Comparison of ENCODE assay signal across 12 mouse cellular contexts in genomic region chr2:38144067-38144779, GRCm38 (mm10).
DNase-seq lines count a peak whose midpoint lies in the region; ATAC-seq and TF ChIP-seq lines count a peak whose summit lies in the region.
"Had no signal": no experiment of that assay in that cellular context is flagged by ENCODE, and none has a peak within 500 bp of the region (broad histone marks: within the 10 kb centered on the region; RNA-seq: fewer than 3 reads in every experiment).

No protein-coding gene starts in this region.

- no peak for DNase-seq in left cerebral cortex, adult 2 months (ENCODE audit: extremely low spot score in 1 of 2, low spot score in 2 of 2)
- DNase-seq in left cerebral cortex, postnatal 4 days, result no peak
- DNase-seq in embryonic facial prominence, embryonic 11.5 days (ENCODE audit: low spot score), result peak; percentile 38
- DNase-seq in hindbrain, embryonic 14.5 days (ENCODE audit: low spot score), result no peak
- DNase-seq in midbrain, postnatal 0 days (ENCODE audit: low spot score), result no peak
- DNase-seq in right cerebral cortex, postnatal 10 days (ENCODE audit: low spot score in 2 of 2), result no peak
- DNase-seq in heart, embryonic 10.5 days (ENCODE audit: low spot score), result no peak
- DNase-seq in ovary, postnatal 10 days (ENCODE audit: low spot score), result no peak
- DNase-seq: lung, adult 2 months had no signal

- no peak overlapping the region for H3K4me3 ChIP-seq in left cerebral cortex, adult 2 months
- no peak overlapping the region for H3K4me3 ChIP-seq in embryonic facial prominence, embryonic 11.5 days (ENCODE audit: low read depth, low read length)
- H3K4me3 ChIP-seq in hindbrain, embryonic 14.5 days (replicated peaks; ENCODE audit: low read length), result no peak overlapping the region
- H3K4me3 ChIP-seq in midbrain, postnatal 0 days (ENCODE audit: low read depth, low read length), result no peak overlapping the region
- H3K4me3 ChIP-seq in heart, embryonic 10.5 days, result no peak overlapping the region
- H3K4me3 ChIP-seq: embryonic facial prominence, embryonic 12.5 days; stomach, embryonic 15.5 days had no signal

- no peak overlapping the region for H3K9ac ChIP-seq in embryonic facial prominence, embryonic 11.5 days (replicated peaks; ENCODE audit: low read length)
- no peak overlapping the region for H3K9ac ChIP-seq in hindbrain, embryonic 14.5 days
- H3K9ac ChIP-seq in midbrain, postnatal 0 days (replicated peaks; ENCODE audit: low read length, poor library complexity, severe bottlenecking), result no peak overlapping the region
- H3K9ac ChIP-seq: embryonic facial prominence, embryonic 12.5 days; stomach, embryonic 15.5 days had no signal

- ATAC-seq in embryonic facial prominence, embryonic 11.5 days (replicated peaks; ENCODE audit: insufficient number of reproducible peaks, low FRiP score, low TSS enrichment, low read depth), result no peak; the same call in 1 of the 2 replicates
- 0 out of 2 replicates have a peak, but pooled peaks have one; percentile 46 for ATAC-seq in hindbrain, embryonic 14.5 days (ENCODE audit: low FRiP score)
- peak; percentile 38; the same call in 1 of the 2 replicates for ATAC-seq in midbrain, postnatal 0 days (ENCODE audit: low FRiP score)
- ATAC-seq: inflammation-experienced regulatory T-cells, adult 6 months had no signal

- no peak overlapping the region for H3K4me2 ChIP-seq in embryonic facial prominence, embryonic 11.5 days (ENCODE audit: low read depth, low read length)
- H3K4me2 ChIP-seq in hindbrain, embryonic 14.5 days (replicated peaks), result no peak overlapping the region
- no peak overlapping the region for H3K4me2 ChIP-seq in midbrain, postnatal 0 days (ENCODE audit: low read depth, low read length, poor library complexity, severe bottlenecking)
- H3K4me2 ChIP-seq: embryonic facial prominence, embryonic 12.5 days; stomach, embryonic 15.5 days had no signal

- H3K9me3 ChIP-seq in embryonic facial prominence, embryonic 11.5 days (replicated peaks; ENCODE audit: control insufficient read depth, low read length), result no peaks in the 10 kb centered on the region
- H3K9me3 ChIP-seq in hindbrain, embryonic 14.5 days (ENCODE audit: control insufficient read depth, low read length), result no peaks in the 10 kb centered on the region
- H3K9me3 ChIP-seq in midbrain, postnatal 0 days (ENCODE audit: low read length), result no peaks in the 10 kb centered on the region
- H3K9me3 ChIP-seq in heart, embryonic 10.5 days, result no peaks in the 10 kb centered on the region
- H3K9me3 ChIP-seq: embryonic facial prominence, embryonic 12.5 days; stomach, embryonic 15.5 days had no signal

- WGBS in embryonic facial prominence, embryonic 11.5 days, result 36% methylated on average over 8 of the region's 8 CpGs
- WGBS in hindbrain, embryonic 14.5 days, result 16% methylated on average over 8 of the region's 8 CpGs
- WGBS in midbrain, postnatal 0 days, result 23% methylated on average over 8 of the region's 8 CpGs
- WGBS in heart, embryonic 10.5 days, result 58% methylated on average over 8 of the region's 8 CpGs

- no peak for TF ChIP-seq CTCF in left cerebral cortex, adult 2 months (IDR thresholded peaks at IDR 0.05)
- no peak for TF ChIP-seq CTCF in midbrain, postnatal 0 days (IDR thresholded peaks at IDR 0.05)

- H3K36me3 ChIP-seq in embryonic facial prominence, embryonic 11.5 days (replicated peaks; ENCODE audit: control insufficient read depth, insufficient read depth, low read depth, low read length), result no peaks in the 10 kb centered on the region
- H3K36me3 ChIP-seq in hindbrain, embryonic 14.5 days (replicated peaks; ENCODE audit: control insufficient read depth, insufficient read depth), result no peaks in the 10 kb centered on the region
- no peaks in the 10 kb centered on the region for H3K36me3 ChIP-seq in midbrain, postnatal 0 days (ENCODE audit: insufficient read depth, low read length)
- no peaks in the 10 kb centered on the region for H3K36me3 ChIP-seq in heart, embryonic 10.5 days
- H3K36me3 ChIP-seq: embryonic facial prominence, embryonic 12.5 days; stomach, embryonic 15.5 days had no signal

- intact Hi-C loops in left cerebral cortex, adult 2 months (cut with DNase I), result loop anchor here (5.0 kb wide), 2 partner anchors 143 to 193 kb away; partner anchors contain the start of genes Dennd1a and Lhx2
- intact Hi-C loops in left cerebral cortex, postnatal 4 days (cut with DNase I), result loop anchor here (5.0 kb wide), 1 partner anchor 213 kb away; no protein-coding TSS in a partner anchor

- H3K4me1 ChIP-seq in embryonic facial prominence, embryonic 11.5 days (ENCODE audit: control insufficient read depth, insufficient read depth, low read length), result no peaks in the 10 kb centered on the region
- peaks cover 9% of the 10 kb centered on the region for H3K4me1 ChIP-seq in hindbrain, embryonic 14.5 days (replicated peaks; ENCODE audit: control insufficient read depth, insufficient read depth, low read length)
- peaks cover 5% of the 10 kb centered on the region; the same call in 1 of the 2 replicates for H3K4me1 ChIP-seq in midbrain, postnatal 0 days (ENCODE audit: insufficient read depth, low read length)
- peaks cover 3% of the 10 kb centered on the region; the same call in 1 of the 2 replicates for H3K4me1 ChIP-seq in heart, embryonic 10.5 days
- H3K4me1 ChIP-seq: stomach, embryonic 15.5 days had no signal

- no peaks in the 10 kb centered on the region for H3K27me3 ChIP-seq in embryonic facial prominence, embryonic 11.5 days (ENCODE audit: control insufficient read depth, insufficient read depth, low read length)
- no peaks in the 10 kb centered on the region for H3K27me3 ChIP-seq in hindbrain, embryonic 14.5 days (ENCODE audit: control insufficient read depth, insufficient read depth, low read length)
- no peaks in the 10 kb centered on the region for H3K27me3 ChIP-seq in midbrain, postnatal 0 days (ENCODE audit: insufficient read depth, low read length)
- no peaks in the 10 kb centered on the region for H3K27me3 ChIP-seq in heart, embryonic 10.5 days (ENCODE audit: insufficient read depth, poor library complexity, severe bottlenecking)
- H3K27me3 ChIP-seq: embryonic facial prominence, embryonic 12.5 days; stomach, embryonic 15.5 days had no signal

- peak overlapping the region; percentile 56 for H3K27ac ChIP-seq in left cerebral cortex, adult 2 months
- no peak overlapping the region for H3K27ac ChIP-seq in embryonic facial prominence, embryonic 11.5 days (replicated peaks; ENCODE audit: low read depth, low read length)
- H3K27ac ChIP-seq in hindbrain, embryonic 14.5 days, result no peak overlapping the region
- H3K27ac ChIP-seq in midbrain, postnatal 0 days (ENCODE audit: low read depth, low read length), result no peak overlapping the region
- H3K27ac ChIP-seq in heart, embryonic 10.5 days, result no peak overlapping the region
- H3K27ac ChIP-seq: embryonic facial prominence, embryonic 12.5 days; stomach, embryonic 15.5 days had no signal
